Mouse (Mus musculus): ENCODE measurements around the gene Rprm. TPM values are rescaled to one million over a fixed set of nuclear protein-coding genes. Genes with fewer than 3 reads are reported as not detected.

Gene Rprm
- polyA plus RNA-seq, 1 experiment from 2014 or later = not detected

GRCm38 (mm10) chr2:54062421-54062820, 22.9 kb downstream of the Rprm start:
- no peak for ATAC-seq

DNA sequence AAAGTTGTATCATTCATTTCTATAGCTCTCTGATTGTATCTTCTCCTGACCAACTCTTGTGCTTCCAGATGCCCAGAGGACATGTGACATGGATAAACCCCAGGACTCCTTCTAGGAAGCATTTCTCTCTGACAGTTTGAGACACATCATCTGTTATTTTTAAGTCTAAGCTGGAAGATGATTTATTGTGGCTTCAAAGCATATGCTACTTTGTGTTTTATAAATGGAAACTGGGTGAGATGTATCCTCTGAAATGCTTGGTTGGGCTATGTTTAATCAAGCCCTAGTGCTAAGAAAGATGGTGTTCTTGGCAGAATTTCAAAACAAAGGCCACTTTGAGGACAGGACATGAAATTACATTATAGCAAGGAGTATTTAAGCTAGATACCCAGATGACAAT, 24.3 kb downstream of the Rprm start:
- no peaks in the 10 kb centered on the region for H3K36me3 ChIP-seq (replicated peaks; ENCODE audit: insufficient read depth, low read length)
- H3K9ac ChIP-seq (replicated peaks) = no peak overlapping the region
- TF ChIP-seq CTCF (IDR thresholded peaks at IDR 0.05; ENCODE audit: low read depth) = no peak
- no peaks in the 10 kb centered on the region for H3K9me3 ChIP-seq (ENCODE audit: low read length)
- no peak overlapping the region for H3K27ac ChIP-seq (ENCODE audit: low read depth)
- ATAC-seq = no peak
- no peak overlapping the region for H3K4me3 ChIP-seq (ENCODE audit: low read depth, low read length)
- no peaks in the 10 kb centered on the region for H3K27me3 ChIP-seq (ENCODE audit: insufficient read depth, low read length)
- H3K4me2 ChIP-seq (ENCODE audit: low read depth, low read length) = no peak overlapping the region
- DNase-seq = no peak
- H3K4me1 ChIP-seq (ENCODE audit: insufficient read depth) = no peaks in the 10 kb centered on the region

More at GRCm38 (mm10) chr2:54062421-54062820, 22.9 kb downstream of the Rprm start:
- Histone ChIP-seq H3K9me3 (ENCODE audit: low read length) (no peaks in the 10 kb centered on the region), H3K36me3 (replicated peaks; ENCODE audit: insufficient read depth, low read length) (no peaks in the 10 kb centered on the region), H3K4me1 (ENCODE audit: insufficient read depth) (no peaks in the 10 kb centered on the region), H3K27ac (ENCODE audit: low read depth) (no peak overlapping the region), H3K9ac (replicated peaks) (no peak overlapping the region), H3K4me3 (ENCODE audit: low read depth, low read length) (no peak overlapping the region), H3K27me3 (ENCODE audit: insufficient read depth, low read length) (no peaks in the 10 kb centered on the region), H3K4me2 (ENCODE audit: low read depth, low read length) (no peak overlapping the region)
- TF ChIP-seq EP300 (IDR thresholded peaks at IDR 0.05; ENCODE audit: low read depth) = no peak
- no peak for TF ChIP-seq CTCF (IDR thresholded peaks at IDR 0.05; ENCODE audit: low read depth)
- 13% methylated on average over 1 of the region's 1 CpGs for WGBS (ENCODE audit: insufficient replicate concordance)
- DNase-seq = no peak

Measured in liver, postnatal 0 days (tissue).